Mouse (Mus musculus): Measurements from ENCODE around the gene Pex13. TPM values are rescaled to one million over a fixed set of nuclear protein-coding genes. Genes with fewer than 3 reads are reported as not detected.
A peak's percentile ranks its signal among the peaks of the same experiment; 100 is the strongest.

Pex13 gene
- polyA plus RNA-seq (2016; fragmentation: Nextera tagmentation; extraction: Ambion mirVana) = 29.4 and 31.5 TPM in 2 replicates

- H3K4me1 ChIP-seq = peaks cover 28% of the 10 kb centered on the region
- H3K27ac ChIP-seq = peak within 1 kb of the TSS; percentile 93
- no peaks in the 10 kb centered on the region for H3K27me3 ChIP-seq (ENCODE audit: poor library complexity, severe bottlenecking)
- H3K36me3 ChIP-seq (replicated peaks) = peaks cover 6% of the 10 kb centered on the region; the same call in 1 of the 2 replicates
- peak; percentile 98 for DNase-seq (ENCODE audit: extremely low spot score, low spot score)
- peak within 1 kb of the TSS; percentile 91 for H3K4me3 ChIP-seq
- no peaks in the 10 kb centered on the region for H3K9me3 ChIP-seq
- WGBS = under 1% methylated on average over 49 of the region's 49 CpGs
These were observed at the start of gene Pex13 for GRCm38 (mm10) chr11:23665798-23666501. Pex13 (minus strand) TSS chr11:23665959.

DNA sequence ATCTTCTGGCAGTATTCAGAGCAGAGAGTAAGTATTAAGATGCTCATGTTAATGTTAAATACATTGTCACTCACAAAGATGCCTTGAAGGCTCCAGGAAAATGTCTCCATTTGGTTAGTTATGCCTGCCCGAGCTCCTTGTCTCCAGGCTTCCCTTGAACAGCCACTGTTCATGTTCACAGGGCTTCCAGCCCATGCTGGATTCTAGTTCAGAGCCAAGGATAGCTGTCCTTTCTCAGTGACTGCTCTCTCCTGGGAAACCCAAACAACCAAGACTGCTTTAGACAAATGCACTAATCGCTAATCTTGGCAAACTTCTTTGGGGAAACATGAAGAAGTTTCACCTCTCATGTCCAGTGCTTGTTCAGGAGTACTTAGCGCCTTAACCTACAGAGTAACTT is 46.5 kb upstream of the Pex13 start:
- Histone ChIP-seq H3K36me3 (replicated peaks) (peaks cover 96% of the 10 kb centered on the region), H3K27me3 (ENCODE audit: poor library complexity, severe bottlenecking) (no peaks in the 10 kb centered on the region), H3K4me1 (no peaks in the 10 kb centered on the region), H3K4me3 (no peak overlapping the region), H3K27ac (no peak overlapping the region), H3K9me3 (no peaks in the 10 kb centered on the region)
- DNase-seq (ENCODE audit: extremely low spot score, low spot score) = no peak
- WGBS = 89% methylated on average over 3 of the region's 3 CpGs

- no peaks in the 10 kb centered on the region for H3K9me3 ChIP-seq
- H3K4me3 ChIP-seq = no peak overlapping the region
- DNase-seq (ENCODE audit: extremely low spot score, low spot score) = no peak
- peaks cover 65% of the 10 kb centered on the region for H3K36me3 ChIP-seq (replicated peaks)
- peaks cover 5% of the 10 kb centered on the region for H3K4me1 ChIP-seq
- H3K27me3 ChIP-seq (ENCODE audit: poor library complexity, severe bottlenecking) = no peaks in the 10 kb centered on the region
- no peak overlapping the region for H3K27ac ChIP-seq
- WGBS = 92% methylated on average over 7 of the region's 7 CpGs
These were observed 39.0 kb upstream of the Pex13 start for GRCm38 (mm10) chr11:23704604-23705294.

GRCm38 (mm10) chr11:23701831-23702230 is 36.1 kb upstream of the Pex13 start:
- Histone ChIP-seq H3K9me3 (no peaks in the 10 kb centered on the region), H3K4me3 (no peak overlapping the region), H3K4me1 (peaks cover 5% of the 10 kb centered on the region), H3K27ac (no peak overlapping the region), H3K27me3 (ENCODE audit: poor library complexity, severe bottlenecking) (no peaks in the 10 kb centered on the region), H3K36me3 (replicated peaks) (peaks cover 46% of the 10 kb centered on the region)
- no peak for DNase-seq (ENCODE audit: extremely low spot score, low spot score)
- WGBS = 95% methylated on average over 3 of the region's 3 CpGs

DNA sequence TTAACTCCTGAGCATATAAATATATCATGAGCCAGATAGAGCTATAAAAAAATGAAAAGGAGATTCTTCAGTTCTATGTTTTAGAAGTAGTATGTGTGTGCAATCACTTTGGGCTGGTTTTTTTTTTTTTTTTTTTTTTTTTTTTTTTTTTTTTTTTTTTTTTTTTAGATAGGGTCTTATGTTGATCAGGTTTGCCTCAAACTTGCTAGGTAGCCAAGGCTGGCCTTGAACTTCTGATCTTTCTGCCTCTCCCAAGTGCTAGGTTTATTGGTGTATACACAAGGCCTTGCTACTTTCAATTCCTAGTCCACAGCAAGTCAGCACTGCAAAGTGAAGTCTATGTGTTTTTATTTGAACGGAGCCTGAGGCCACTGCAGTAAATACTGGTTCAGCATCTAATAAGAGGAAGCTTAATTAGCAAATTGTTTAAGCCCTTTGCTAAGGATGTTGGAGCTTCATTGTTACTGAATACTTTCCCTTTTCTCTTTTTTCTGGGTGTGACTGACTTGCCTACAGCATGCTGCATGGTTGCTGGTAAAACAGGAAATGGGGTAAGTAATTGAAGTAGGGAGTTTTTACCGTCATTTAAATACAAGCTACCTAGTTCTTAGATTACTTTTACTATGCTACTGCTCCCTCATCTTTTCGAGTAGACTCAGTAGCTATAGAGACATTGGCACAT is 33.8 kb upstream of the Pex13 start:
- no peak for DNase-seq (ENCODE audit: extremely low spot score, low spot score)

DNA sequence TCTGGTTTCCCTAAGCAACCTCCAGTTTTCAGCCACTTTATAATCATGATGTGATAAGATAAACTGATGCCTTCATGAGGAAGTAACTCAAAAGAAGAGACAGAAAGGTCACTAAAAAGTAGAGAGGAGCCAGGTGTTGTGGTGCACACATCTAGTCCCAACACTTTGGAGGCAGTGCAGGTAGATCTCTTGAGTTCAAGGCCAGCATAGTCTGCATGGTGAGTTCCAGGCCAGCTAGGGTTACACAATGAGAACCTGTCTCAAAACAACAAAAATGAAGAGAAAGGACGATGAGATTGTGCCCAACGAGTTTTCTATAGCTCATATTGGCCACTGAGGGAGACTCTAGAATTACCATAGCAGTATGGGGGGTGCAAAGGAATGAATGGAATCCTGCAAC is 32.8 kb upstream of the Pex13 start:
- Histone ChIP-seq H3K36me3 (replicated peaks) (peaks cover 42% of the 10 kb centered on the region), H3K9me3 (no peaks in the 10 kb centered on the region), H3K27ac (no peak overlapping the region), H3K27me3 (ENCODE audit: poor library complexity, severe bottlenecking) (no peaks in the 10 kb centered on the region), H3K4me1 (peaks cover 5% of the 10 kb centered on the region), H3K4me3 (no peak overlapping the region)
- DNase-seq (ENCODE audit: extremely low spot score, low spot score) = no peak
- 74% methylated on average over 2 of the region's 2 CpGs for WGBS

More for the DNA sequence above, 33.8 kb upstream of the Pex13 start:
- H3K4me3 ChIP-seq = no peak overlapping the region
- no peaks in the 10 kb centered on the region for H3K27me3 ChIP-seq (ENCODE audit: poor library complexity, severe bottlenecking)
- H3K36me3 ChIP-seq (replicated peaks) = peaks cover 43% of the 10 kb centered on the region
- no peak overlapping the region for H3K27ac ChIP-seq
- no peaks in the 10 kb centered on the region for H3K9me3 ChIP-seq
- H3K4me1 ChIP-seq = peaks cover 5% of the 10 kb centered on the region
- 83% methylated on average over 3 of the region's 3 CpGs for WGBS

GRCm38 (mm10) chr11:23695847-23696246 is 30.1 kb upstream of the Pex13 start:
- Histone ChIP-seq H3K36me3 (replicated peaks) (peaks cover 37% of the 10 kb centered on the region), H3K27ac (no peak overlapping the region), H3K27me3 (ENCODE audit: poor library complexity, severe bottlenecking) (no peaks in the 10 kb centered on the region), H3K4me1 (peaks cover 5% of the 10 kb centered on the region), H3K9me3 (no peaks in the 10 kb centered on the region), H3K4me3 (no peak overlapping the region)
- no peak for DNase-seq (ENCODE audit: extremely low spot score, low spot score)

- WGBS = 89% methylated on average over 2 of the region's 2 CpGs
- Histone ChIP-seq H3K36me3 (replicated peaks) (peaks cover 39% of the 10 kb centered on the region), H3K4me1 (no peaks in the 10 kb centered on the region), H3K9me3 (no peaks in the 10 kb centered on the region), H3K4me3 (no peak overlapping the region), H3K27ac (no peak overlapping the region), H3K27me3 (ENCODE audit: poor library complexity, severe bottlenecking) (no peaks in the 10 kb centered on the region)
- DNase-seq (ENCODE audit: extremely low spot score, low spot score) = no peak
These were observed 27.5 kb upstream of the Pex13 start for GRCm38 (mm10) chr11:23693286-23693685.

DNA sequence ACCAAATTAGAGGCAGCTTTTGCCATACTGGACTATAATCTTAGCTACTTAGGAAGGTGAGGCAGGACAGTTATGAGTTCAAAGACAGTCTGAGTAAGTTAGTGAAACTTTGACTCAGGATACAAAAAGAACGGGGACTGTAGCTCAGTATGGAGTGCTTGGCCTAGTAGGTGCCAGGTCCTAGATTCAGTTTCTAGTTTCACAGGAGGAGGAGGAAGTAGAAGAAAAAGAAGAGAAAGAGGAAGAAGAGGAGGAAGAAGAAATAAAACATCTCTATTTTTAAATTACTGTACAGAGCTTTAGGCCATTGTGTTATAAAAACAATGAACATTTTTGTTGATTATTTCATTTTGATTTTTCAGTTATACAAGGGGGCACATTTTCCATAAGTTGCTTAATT is 22.3 kb upstream of the Pex13 start:
- WGBS = 98% methylated on average over 1 of the region's 1 CpGs

DNA sequence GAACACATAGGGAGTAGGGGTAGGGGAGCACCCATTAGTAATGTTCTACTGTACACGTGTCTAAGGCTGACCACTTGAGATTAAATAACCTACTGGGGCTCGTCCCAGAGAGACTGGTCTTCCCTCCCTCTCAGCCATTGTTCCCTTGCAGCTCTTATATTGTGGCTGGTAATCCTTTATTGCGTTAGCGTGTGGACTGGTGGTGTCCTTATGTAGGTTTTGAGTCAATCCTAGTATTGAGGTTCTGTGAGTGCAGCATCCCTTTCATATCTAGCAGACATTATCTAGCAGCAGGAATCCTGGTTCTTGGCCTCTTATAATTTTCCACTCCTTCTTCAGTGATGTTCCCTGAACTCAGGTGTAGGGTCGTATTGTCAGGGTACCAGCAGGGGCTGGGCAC is 20.9 kb upstream of the Pex13 start:
- Histone ChIP-seq H3K9me3 (no peaks in the 10 kb centered on the region), H3K36me3 (replicated peaks) (peaks cover 66% of the 10 kb centered on the region)
- WGBS = 88% methylated on average over 5 of the region's 5 CpGs

More for the DNA sequence above, 22.3 kb upstream of the Pex13 start:
- Histone ChIP-seq H3K4me1 (no peaks in the 10 kb centered on the region), H3K36me3 (replicated peaks) (peaks cover 52% of the 10 kb centered on the region), H3K27ac (no peak overlapping the region), H3K27me3 (ENCODE audit: poor library complexity, severe bottlenecking) (no peaks in the 10 kb centered on the region), H3K9me3 (no peaks in the 10 kb centered on the region), H3K4me3 (no peak overlapping the region)
- DNase-seq (ENCODE audit: extremely low spot score, low spot score) = no peak

GRCm38 (mm10) chr11:23682561-23682960 is 16.8 kb upstream of the Pex13 start:
- no peak overlapping the region for H3K27ac ChIP-seq
- WGBS = 90% methylated on average over 5 of the region's 5 CpGs
- no peaks in the 10 kb centered on the region for H3K4me1 ChIP-seq
- DNase-seq (ENCODE audit: extremely low spot score, low spot score) = no peak
- no peaks in the 10 kb centered on the region for H3K27me3 ChIP-seq (ENCODE audit: poor library complexity, severe bottlenecking)
- H3K4me3 ChIP-seq = no peak overlapping the region
- H3K9me3 ChIP-seq = no peaks in the 10 kb centered on the region
- peaks cover 69% of the 10 kb centered on the region for H3K36me3 ChIP-seq (replicated peaks)

More for the DNA sequence above, 20.9 kb upstream of the Pex13 start:
- no peak for DNase-seq (ENCODE audit: extremely low spot score, low spot score)
- Histone ChIP-seq H3K4me1 (no peaks in the 10 kb centered on the region), H3K27ac (no peak overlapping the region), H3K4me3 (no peak overlapping the region), H3K27me3 (ENCODE audit: poor library complexity, severe bottlenecking) (no peaks in the 10 kb centered on the region)

GRCm38 (mm10) chr11:23680435-23680950 is 14.7 kb upstream of the Pex13 start:
- no peaks in the 10 kb centered on the region for H3K4me1 ChIP-seq
- no peak overlapping the region for H3K4me3 ChIP-seq
- H3K27ac ChIP-seq = no peak overlapping the region
- no peaks in the 10 kb centered on the region for H3K27me3 ChIP-seq (ENCODE audit: poor library complexity, severe bottlenecking)
- WGBS = 89% methylated on average over 6 of the region's 6 CpGs
- peaks cover 81% of the 10 kb centered on the region for H3K36me3 ChIP-seq (replicated peaks)
- DNase-seq (ENCODE audit: extremely low spot score, low spot score) = no peak
- no peaks in the 10 kb centered on the region for H3K9me3 ChIP-seq
